Mouse (Mus musculus) B cell, adult 2 months (primary cell): Measurements from ENCODE around the gene Zfp574.
A peak's percentile ranks its signal among the peaks of the same experiment; 100 is the strongest.
"Not testable (repeated sequence)": the region's sequence is repeated elsewhere in the genome, so short reads cannot be mapped to it uniquely, and the experiment has no call there.

Experiments
- DNase-seq, 2 experiments: peaks; one replicate each; pipeline ENCODE4 v3.0.0; 2022

The Zfp574 gene

GRCm38 (mm10) chr7:25071979-25072715 lies at the start of gene Zfp574, which contains the start of gene Grik5:
TSS of gene Zfp574 (plus strand) at chr7:25072567.
TSS of gene Grik5 (minus strand) at chr7:25072346.
- DNase-seq, result no peak

GRCm38 (mm10) chr7:25025855-25026439 lies 46.4 kb upstream of the Zfp574 start:
- no peak for DNase-seq

GRCm38 (mm10) chr7:25026452-25026851 lies 45.9 kb upstream of the Zfp574 start:
- no peak for DNase-seq

- DNase-seq, result peak; percentile 87 to 90
These were observed 42.2 kb upstream of the Zfp574 start for GRCm38 (mm10) chr7:25030032-25030753.

- no peak for DNase-seq
These were observed 40.8 kb upstream of the Zfp574 start for GRCm38 (mm10) chr7:25031528-25031927.

GRCm38 (mm10) chr7:25034796-25035195 lies 37.6 kb upstream of the Zfp574 start:
- DNase-seq, result no peak

GRCm38 (mm10) chr7:25035916-25036315 lies 36.5 kb upstream of the Zfp574 start:
- DNase-seq, result peak; percentile 83 to 84

- DNase-seq, result no peak
These were observed 30.4 kb upstream of the Zfp574 start for GRCm38 (mm10) chr7:25041921-25042320.

GRCm38 (mm10) chr7:25044599-25044998 lies 27.8 kb upstream of the Zfp574 start:
- not testable (repeated sequence) for DNase-seq

- no peak for DNase-seq
These were observed 25.0 kb upstream of the Zfp574 start for GRCm38 (mm10) chr7:25047363-25047762.

GRCm38 (mm10) chr7:25049295-25049930 lies 23.0 kb upstream of the Zfp574 start:
- DNase-seq, result no peak

- no peak for DNase-seq
These were observed 19.8 kb upstream of the Zfp574 start for GRCm38 (mm10) chr7:25052587-25052986.

GRCm38 (mm10) chr7:25056951-25057350 lies 15.4 kb upstream of the Zfp574 start:
- no peak for DNase-seq

- no peak for DNase-seq
These were observed 14.5 kb upstream of the Zfp574 start for GRCm38 (mm10) chr7:25057888-25058287.

- no peak for DNase-seq
These were observed 14.0 kb upstream of the Zfp574 start for GRCm38 (mm10) chr7:25058394-25058793.

GRCm38 (mm10) chr7:25058836-25059235 lies 13.5 kb upstream of the Zfp574 start:
- no peak for DNase-seq

GRCm38 (mm10) chr7:25063346-25063745 lies 9.0 kb upstream of the Zfp574 start:
- DNase-seq, result no peak

- DNase-seq, result no peak
These were observed 8.5 kb upstream of the Zfp574 start for GRCm38 (mm10) chr7:25063900-25064299.

- no peak for DNase-seq
These were observed 5.0 kb upstream of the Zfp574 start for GRCm38 (mm10) chr7:25067338-25067737.

GRCm38 (mm10) chr7:25067909-25068656 lies 4.3 kb upstream of the Zfp574 start:
- no peak for DNase-seq

- no peak for DNase-seq
These were observed 3.6 kb upstream of the Zfp574 start for GRCm38 (mm10) chr7:25068724-25069123.

- no peak for DNase-seq
These were observed 486 bp downstream of the Zfp574 start for GRCm38 (mm10) chr7:25072716-25073390.
